Mouse (Mus musculus) adrenal gland, postnatal 10 days (tissue): ENCODE measurements around the gene Frs2. TPM values are rescaled to one million over a fixed set of nuclear protein-coding genes. Genes with fewer than 3 reads are reported as not detected.
A peak's percentile ranks its signal among the peaks of the same experiment; 100 is the strongest.
"Not testable (repeated sequence)": the region's sequence is repeated elsewhere in the genome, so short reads cannot be mapped to it uniquely, and the experiment has no call there.

ENCODE experiments used
- DNase-seq: peaks from one replicate; pipeline ENCODE4 v3.0.0; 2021; ENCODE audit warnings: mixed read lengths
- total RNA-seq, 2 experiments: library from RNA; stranded (reverse); gene quantifications; 2 replicates each; pipeline ENCODE4 v1.2.3; 2021

Gene Frs2
- total RNA-seq, 2 experiments from 2014 or later = 24.0 to 26.4 TPM

GRCm38 (mm10) chr10:117147463-117148360, 622 bp downstream of the Frs2 start:
- peak; percentile 50 for DNase-seq

GRCm38 (mm10) chr10:117146421-117146820, 1.9 kb downstream of the Frs2 start:
- no peak for DNase-seq

- DNase-seq = no peak
These were observed 2.6 kb downstream of the Frs2 start for GRCm38 (mm10) chr10:117145546-117146265.

- DNase-seq = no peak
These were observed 3.7 kb downstream of the Frs2 start for GRCm38 (mm10) chr10:117144628-117145027.

GRCm38 (mm10) chr10:117144071-117144470, 4.3 kb downstream of the Frs2 start:
- DNase-seq = no peak

- DNase-seq = no peak
These were observed 5.0 kb downstream of the Frs2 start for GRCm38 (mm10) chr10:117143311-117143710.

- DNase-seq = no peak
These were observed 6.3 kb downstream of the Frs2 start for GRCm38 (mm10) chr10:117141939-117142552.

GRCm38 (mm10) chr10:117131506-117131905, 16.8 kb downstream of the Frs2 start:
- not testable (repeated sequence) for DNase-seq

- DNase-seq = peak; percentile 77
These were observed 18.3 kb downstream of the Frs2 start for GRCm38 (mm10) chr10:117130037-117130436.

GRCm38 (mm10) chr10:117128693-117129092, 19.6 kb downstream of the Frs2 start:
- no peak for DNase-seq

- DNase-seq = no peak
These were observed 20.9 kb downstream of the Frs2 start for GRCm38 (mm10) chr10:117127480-117127879.

GRCm38 (mm10) chr10:117126719-117127118, 21.6 kb downstream of the Frs2 start:
- DNase-seq = no peak

- peak; percentile 40 for DNase-seq
These were observed 22.1 kb downstream of the Frs2 start for GRCm38 (mm10) chr10:117126233-117126632.

- DNase-seq = no peak
These were observed 26.9 kb downstream of the Frs2 start for GRCm38 (mm10) chr10:117121448-117121847.

- DNase-seq = no peak
These were observed 28.2 kb downstream of the Frs2 start for GRCm38 (mm10) chr10:117120051-117120666.

- no peak for DNase-seq
These were observed 28.8 kb downstream of the Frs2 start for GRCm38 (mm10) chr10:117119531-117119930.

GRCm38 (mm10) chr10:117118421-117118831, 29.9 kb downstream of the Frs2 start:
- DNase-seq = no peak

- no peak for DNase-seq
These were observed 32.7 kb downstream of the Frs2 start for GRCm38 (mm10) chr10:117115652-117116051.

GRCm38 (mm10) chr10:117112545-117112944, 35.8 kb downstream of the Frs2 start:
- no peak for DNase-seq

- peak; percentile 35 for DNase-seq
These were observed 36.9 kb downstream of the Frs2 start for GRCm38 (mm10) chr10:117111455-117111854.

GRCm38 (mm10) chr10:117110271-117110670, 38.1 kb downstream of the Frs2 start:
- no peak for DNase-seq

GRCm38 (mm10) chr10:117106686-117107085, 41.6 kb downstream of the Frs2 start:
- no peak for DNase-seq
